Comparison of ENCODE assay signal across 14 mouse cellular contexts in genomic region chr5:109136731-109137130, GRCm38 (mm10). TPM values are rescaled to one million over a fixed set of nuclear protein-coding genes. Genes with fewer than 3 reads are reported as not detected.
"Had no signal": no experiment of that assay in that cellular context is flagged by ENCODE, and none has a peak within 500 bp of the region (broad histone marks: within the 10 kb centered on the region; RNA-seq: fewer than 3 reads in every experiment).

No protein-coding gene starts in this region.

- DNase-seq: lung, embryonic 14.5 days; lung, postnatal 10 days; lung, postnatal 4 days; midbrain, embryonic 14.5 days; retina, postnatal 1 day; right cerebral cortex, adult 18-20 months; right cerebral cortex, postnatal 25 days; right cerebral cortex, postnatal 4 days; spleen, adult 18-20 months; thymus, adult 18-20 months; thymus, postnatal 14 days; thymus, postnatal 36 days had no signal

RNA-seq across cellular contexts. Expression of gene Vmn2r12, which starts 39.0 kb away (rescaled TPM):
- total RNA-seq: megakaryocyte, adult 5-6 weeks; megakaryocyte-erythroid progenitor cell, adult 5-6 weeks had no signal

RNA-seq across cellular contexts. Expression of gene Vmn2r13, which starts 55.3 kb away (rescaled TPM):
- total RNA-seq: megakaryocyte, adult 5-6 weeks; megakaryocyte-erythroid progenitor cell, adult 5-6 weeks had no signal
